Mouse (Mus musculus) liver, embryonic 16.5 days (tissue): ENCODE results near the gene Map3k20. TPM values are rescaled to one million over a fixed set of nuclear protein-coding genes. Genes with fewer than 3 reads are reported as not detected.

Experiments
- ATAC-seq: fragments of 200-750 bp; cut with Nextera tagmentation; 2 replicates; pipeline ENCODE4 v1.8.0; 2017; ENCODE audit warnings: low read depth, mild to moderate bottlenecking, moderate number of reproducible peaks, moderate library complexity
- H3K27ac ChIP-seq: fragments of 300-500 bp; sonication (generic); 2 replicates; pipeline ENCODE4 v1.5.1; 2014; ENCODE audit warnings: mild to moderate bottlenecking, low read length
- H3K27me3 ChIP-seq: fragments of 300-500 bp; sonication (generic); 2 replicates; pipeline ENCODE4 v1.6.1; 2014; ENCODE audit warnings: low read depth, low read length, mixed read lengths; ENCODE audit not compliant: control insufficient read depth, insufficient read depth
- H3K36me3 ChIP-seq: fragments of 300-500 bp; sonication (generic); 2 replicates; pipeline ENCODE4 v1.6.1; 2014; ENCODE audit warnings: mild to moderate bottlenecking; ENCODE audit not compliant: control insufficient read depth, insufficient read depth
- H3K4me1 ChIP-seq: fragments of 300-500 bp; sonication (generic); 2 replicates; pipeline ENCODE4 v1.6.1; 2014; ENCODE audit warnings: low read depth, low read length, mixed read lengths; ENCODE audit not compliant: control insufficient read depth
- H3K4me2 ChIP-seq: fragments of 300-500 bp; sonication (generic); 2 replicates; pipeline ENCODE4 v1.6.1; 2014; ENCODE audit warnings: low read depth, low read length, mixed read lengths
- H3K4me3 ChIP-seq: fragments of 300-500 bp; sonication (generic); 2 replicates; pipeline ENCODE4 v1.5.1; 2014; ENCODE audit warnings: low read depth, mild to moderate bottlenecking, low read length
- H3K9ac ChIP-seq: fragments of 300-500 bp; sonication (generic); 2 replicates; pipeline ENCODE4 v1.6.1; 2014; ENCODE audit warnings: low read depth, low read length
- H3K9me3 ChIP-seq: fragments of 300-500 bp; sonication (generic); replicated peaks from 2 replicates; pipeline ENCODE4 v1.6.1; 2016; ENCODE audit warnings: low read length; ENCODE audit not compliant: control insufficient read depth
- WGBS: fragments of 180-500 bp; shearing (Covaris S2); extraction: QIAGEN DNeasy Blood & Tissue Kit; methylation state at CpG from one replicate; pipeline ENCODE4 v1.1.7; 2014; ENCODE audit not compliant: insufficient replicate concordance; 5-methylcytosine and 5-hydroxymethylcytosine counted together
- polyA plus RNA-seq: library from polyadenylated mRNA; unstranded; fragments of >200 nt; fragmentation: Nextera tagmentation; extraction: Ambion mirVana; gene quantifications from 2 replicates; pipeline ENCODE4 v1.2.1, GENCODE M21; 2015

Map3k20 gene
- polyA plus RNA-seq, 1 experiment from 2014 or later: 7.3 TPM

DNA sequence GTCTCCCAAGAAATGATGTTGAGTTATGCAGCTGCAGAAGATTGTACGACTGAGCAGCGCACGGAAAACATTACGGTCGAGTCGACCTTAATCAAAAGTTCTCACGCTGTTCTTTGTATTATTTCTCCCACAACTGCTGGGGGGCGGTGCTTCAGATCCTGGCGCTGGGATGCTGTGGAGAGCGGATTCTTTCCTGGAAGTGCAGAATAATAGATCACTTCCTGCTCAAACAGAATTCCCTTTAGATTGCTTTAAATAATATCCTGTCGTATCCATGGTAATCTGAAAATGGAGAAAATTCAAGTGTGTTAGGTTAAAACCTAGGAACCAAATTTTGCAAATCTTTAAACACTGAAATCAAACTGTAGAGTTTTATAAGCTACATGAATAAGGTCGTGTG lies 39.0 kb downstream of the Map3k20 start:
- no peak overlapping the region for H3K9ac ChIP-seq
- no peak overlapping the region for H3K4me3 ChIP-seq
- H3K36me3 ChIP-seq: no peaks in the 10 kb centered on the region
- H3K27ac ChIP-seq: no peak overlapping the region
- 80% methylated on average over 12 of the region's 12 CpGs for WGBS
- ATAC-seq: no peak
- H3K4me2 ChIP-seq: no peak overlapping the region
- H3K9me3 ChIP-seq: no peaks in the 10 kb centered on the region
- no peaks in the 10 kb centered on the region for H3K27me3 ChIP-seq
- H3K4me1 ChIP-seq: no peaks in the 10 kb centered on the region; the same call in none of the 2 replicates

DNA sequence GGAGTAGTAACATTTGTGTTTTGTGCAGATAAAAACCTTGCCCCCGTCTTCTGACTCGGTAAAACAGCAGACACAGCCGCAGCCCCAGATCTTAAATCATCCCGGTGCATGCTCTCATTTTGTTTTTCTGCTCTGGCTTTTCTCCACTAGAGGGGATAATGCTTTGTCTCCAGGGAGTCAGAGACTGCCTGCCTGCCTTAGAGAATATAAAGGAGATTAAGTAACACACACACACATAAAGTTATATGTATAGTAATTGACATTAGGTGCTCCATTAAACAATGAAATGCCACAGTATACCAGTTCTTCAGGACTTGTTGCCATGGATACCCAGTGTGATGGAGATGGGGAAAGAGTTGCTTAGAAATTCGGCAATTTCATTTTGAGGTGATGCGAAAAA lies 41.1 kb downstream of the Map3k20 start:
- Histone ChIP-seq H3K4me1 (no peaks in the 10 kb centered on the region), H3K27ac (no peak overlapping the region), H3K4me3 (no peak overlapping the region), H3K9me3 (no peaks in the 10 kb centered on the region), H3K36me3 (no peaks in the 10 kb centered on the region), H3K9ac (no peak overlapping the region), H3K27me3 (no peaks in the 10 kb centered on the region), H3K4me2 (no peak overlapping the region)
- 66% methylated on average over 6 of the region's 6 CpGs for WGBS
- no peak for ATAC-seq

GRCm38 (mm10) chr2:72328435-72328834 lies 43.0 kb downstream of the Map3k20 start:
- no peak for ATAC-seq
- Histone ChIP-seq H3K4me3 (no peak overlapping the region), H3K27ac (no peak overlapping the region), H3K9ac (no peak overlapping the region), H3K36me3 (no peaks in the 10 kb centered on the region), H3K27me3 (no peaks in the 10 kb centered on the region), H3K9me3 (no peaks in the 10 kb centered on the region), H3K4me1 (no peaks in the 10 kb centered on the region), H3K4me2 (no peak overlapping the region)
- 56% methylated on average over 3 of the region's 3 CpGs for WGBS

GRCm38 (mm10) chr2:72330955-72331481 lies 45.6 kb downstream of the Map3k20 start:
- no peak overlapping the region for H3K4me2 ChIP-seq
- no peaks in the 10 kb centered on the region for H3K9me3 ChIP-seq
- H3K9ac ChIP-seq: no peak overlapping the region
- no peak overlapping the region for H3K4me3 ChIP-seq
- ATAC-seq: no peak
- H3K27me3 ChIP-seq: no peaks in the 10 kb centered on the region
- H3K4me1 ChIP-seq: no peaks in the 10 kb centered on the region
- 31% methylated on average over 12 of the region's 12 CpGs for WGBS
- no peaks in the 10 kb centered on the region for H3K36me3 ChIP-seq
- H3K27ac ChIP-seq: no peak overlapping the region

GRCm38 (mm10) chr2:72332067-72332466 lies 46.6 kb downstream of the Map3k20 start:
- Histone ChIP-seq H3K9ac (no peak overlapping the region), H3K27me3 (no peaks in the 10 kb centered on the region), H3K9me3 (no peaks in the 10 kb centered on the region), H3K4me1 (no peaks in the 10 kb centered on the region), H3K27ac (no peak overlapping the region), H3K4me2 (no peak overlapping the region), H3K36me3 (no peaks in the 10 kb centered on the region), H3K4me3 (no peak overlapping the region)
- ATAC-seq: no peak
- 71% methylated on average over 4 of the region's 4 CpGs for WGBS

- no peak for ATAC-seq
- WGBS: 52% methylated on average over 3 of the region's 3 CpGs
- H3K9me3 ChIP-seq: no peaks in the 10 kb centered on the region
Observed at GRCm38 (mm10) chr2:72333210-72333609, 47.8 kb downstream of the Map3k20 start.

DNA sequence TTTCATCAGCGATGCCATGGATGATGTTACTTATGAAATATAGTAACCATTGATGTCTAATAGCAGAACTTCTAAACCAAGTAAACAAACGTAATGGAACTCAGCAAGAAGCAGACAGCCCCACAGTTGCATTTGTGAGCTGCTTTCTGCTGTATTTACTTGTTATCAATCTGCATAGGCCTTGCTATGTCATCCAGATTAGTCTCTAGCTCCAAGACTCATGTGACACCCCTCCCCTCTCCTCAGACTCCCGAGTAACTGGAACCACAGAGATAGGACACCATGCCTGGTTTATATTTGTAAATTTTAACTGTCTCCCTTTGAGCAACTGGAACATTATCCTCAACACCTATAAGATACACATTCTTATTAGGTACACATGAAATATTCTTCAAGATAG lies 51.4 kb downstream of the Map3k20 start:
- Histone ChIP-seq H3K4me1 (no peaks in the 10 kb centered on the region), H3K27me3 (no peaks in the 10 kb centered on the region), H3K4me3 (no peak overlapping the region), H3K27ac (no peak overlapping the region), H3K9ac (no peak overlapping the region), H3K36me3 (no peaks in the 10 kb centered on the region), H3K4me2 (no peak overlapping the region), H3K9me3 (no peaks in the 10 kb centered on the region)
- WGBS: 53% methylated on average over 3 of the region's 3 CpGs
- ATAC-seq: no peak

More at GRCm38 (mm10) chr2:72333210-72333609, 47.8 kb downstream of the Map3k20 start:
- H3K9ac ChIP-seq: no peak overlapping the region
- no peaks in the 10 kb centered on the region for H3K27me3 ChIP-seq
- no peak overlapping the region for H3K4me3 ChIP-seq
- H3K4me1 ChIP-seq: no peaks in the 10 kb centered on the region
- no peak overlapping the region for H3K4me2 ChIP-seq
- H3K27ac ChIP-seq: no peak overlapping the region
- H3K36me3 ChIP-seq: no peaks in the 10 kb centered on the region

DNA sequence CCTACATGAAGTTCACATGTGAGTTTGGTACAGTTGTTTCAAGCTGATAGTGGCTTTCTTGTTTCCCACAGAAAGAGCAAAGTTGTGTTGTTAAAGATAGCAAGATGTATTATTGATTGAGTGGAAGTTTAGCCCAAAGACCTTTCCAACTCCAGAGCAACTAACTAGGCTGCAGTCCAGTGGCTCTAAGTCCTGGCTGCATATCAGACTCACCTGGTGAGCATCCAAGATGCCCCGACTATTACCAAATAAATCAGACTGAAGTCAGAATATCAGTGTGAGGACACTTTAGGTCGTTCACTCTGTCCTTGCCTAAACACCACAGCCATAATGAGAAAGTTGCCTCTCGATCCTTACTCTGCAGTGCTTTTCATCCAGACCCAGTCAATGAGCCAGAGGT lies 59.8 kb downstream of the Map3k20 start:
- Histone ChIP-seq H3K36me3 (no peaks in the 10 kb centered on the region), H3K27me3 (no peaks in the 10 kb centered on the region), H3K27ac (no peak overlapping the region), H3K9me3 (no peaks in the 10 kb centered on the region), H3K4me2 (no peak overlapping the region), H3K4me1 (no peaks in the 10 kb centered on the region), H3K9ac (no peak overlapping the region), H3K4me3 (no peak overlapping the region)
- no peak for ATAC-seq
- WGBS: 66% methylated on average over 3 of the region's 3 CpGs

GRCm38 (mm10) chr2:72351329-72351728 lies 65.9 kb downstream of the Map3k20 start:
- 60% methylated on average over 5 of the region's 5 CpGs for WGBS
- H3K27ac ChIP-seq: no peak overlapping the region
- ATAC-seq: no peak

More at GRCm38 (mm10) chr2:72351329-72351728, 65.9 kb downstream of the Map3k20 start:
- Histone ChIP-seq H3K36me3 (no peaks in the 10 kb centered on the region), H3K4me1 (no peaks in the 10 kb centered on the region), H3K27me3 (no peaks in the 10 kb centered on the region), H3K4me3 (no peak overlapping the region), H3K9ac (no peak overlapping the region), H3K9me3 (no peaks in the 10 kb centered on the region), H3K4me2 (no peak overlapping the region)
